Comparison of ENCODE assay signal across 13 mouse cellular contexts in genomic region chr2:142403394-142403793, GRCm38 (mm10).
DNase-seq lines count a peak whose midpoint lies in the region; ATAC-seq and TF ChIP-seq lines count a peak whose summit lies in the region.
"Had no signal": no experiment of that assay in that cellular context is flagged by ENCODE, and none has a peak within 500 bp of the region (broad histone marks: within the 10 kb centered on the region; RNA-seq: fewer than 3 reads in every experiment).

No protein-coding gene starts in this region.

- no peak overlapping the region for H3K4me2 ChIP-seq in kidney, postnatal 0 days (ENCODE audit: low read length)
- no peak overlapping the region for H3K4me2 ChIP-seq in kidney, embryonic 15.5 days
- H3K4me2 ChIP-seq in forebrain, postnatal 0 days (ENCODE audit: low read depth), result no peak overlapping the region
- H3K4me2 ChIP-seq: liver, embryonic 12.5 days had no signal

- TF ChIP-seq CTCF in kidney, postnatal 0 days (IDR thresholded peaks at IDR 0.05; ENCODE audit: low read depth), result no peak
- TF ChIP-seq CTCF in forebrain, postnatal 0 days (IDR thresholded peaks at IDR 0.05; ENCODE audit: low read depth), result no peak

- H3K9ac ChIP-seq in kidney, postnatal 0 days (ENCODE audit: low read depth, low read length), result no peak overlapping the region
- H3K9ac ChIP-seq in kidney, embryonic 15.5 days, result no peak overlapping the region
- H3K9ac ChIP-seq in forebrain, postnatal 0 days, result no peak overlapping the region
- H3K9ac ChIP-seq: liver, embryonic 12.5 days had no signal

- intact Hi-C loops in left cerebral cortex, postnatal 10 days (cut with DNase I), result no loop called here

- no peaks in the 10 kb centered on the region for H3K9me3 ChIP-seq in kidney, postnatal 0 days (replicated peaks; ENCODE audit: low read length)
- no peaks in the 10 kb centered on the region for H3K9me3 ChIP-seq in kidney, embryonic 15.5 days (replicated peaks)
- no peaks in the 10 kb centered on the region for H3K9me3 ChIP-seq in forebrain, postnatal 0 days (ENCODE audit: low read length)
- H3K9me3 ChIP-seq: liver, embryonic 12.5 days had no signal

- peak; percentile 2 for DNase-seq in kidney, postnatal 0 days (ENCODE audit: low spot score)
- peak; percentile 89 for DNase-seq in brain, adult 2 months (ENCODE audit: low read depth, low spot score)
- peak; percentile 45 for DNase-seq in forebrain, postnatal 0 days
- DNase-seq in left cerebral cortex, postnatal 10 days (ENCODE audit: extremely low spot score in 1 of 2, low spot score in 2 of 2), result peak; percentile 17 to 52
- DNase-seq in lung, postnatal 4 days, result no peak
- no peak for DNase-seq in heart, postnatal 4 days
- DNase-seq: adrenal gland, postnatal 36 days; gastrocnemius, adult 2 months; heart, postnatal 10 days had no signal

- no peaks in the 10 kb centered on the region for H3K36me3 ChIP-seq in kidney, postnatal 0 days (ENCODE audit: insufficient read depth, low read length)
- H3K36me3 ChIP-seq in kidney, embryonic 15.5 days, result no peaks in the 10 kb centered on the region
- no peaks in the 10 kb centered on the region for H3K36me3 ChIP-seq in forebrain, postnatal 0 days (ENCODE audit: insufficient read depth)
- H3K36me3 ChIP-seq: liver, embryonic 12.5 days had no signal

- H3K4me1 ChIP-seq in kidney, postnatal 0 days (replicated peaks; ENCODE audit: insufficient read depth, low read length), result no peaks in the 10 kb centered on the region
- no peaks in the 10 kb centered on the region for H3K4me1 ChIP-seq in kidney, embryonic 15.5 days
- no peaks in the 10 kb centered on the region for H3K4me1 ChIP-seq in forebrain, postnatal 0 days (ENCODE audit: insufficient read depth)

- no peak for ATAC-seq in kidney, postnatal 0 days (replicated peaks; ENCODE audit: low FRiP score, low read depth)
- no peak for ATAC-seq in kidney, embryonic 15.5 days (replicated peaks; ENCODE audit: low FRiP score)
- peak; percentile 72 for ATAC-seq in forebrain, postnatal 0 days
- ATAC-seq in inflammation-experienced regulatory T-cells, adult 6 months, result no peak
- ATAC-seq: liver, embryonic 12.5 days; lung, postnatal 0 days had no signal

- no peaks in the 10 kb centered on the region for H3K27me3 ChIP-seq in kidney, postnatal 0 days (ENCODE audit: insufficient read depth, low read length)
- no peaks in the 10 kb centered on the region for H3K27me3 ChIP-seq in kidney, embryonic 15.5 days
- H3K27me3 ChIP-seq in forebrain, postnatal 0 days (ENCODE audit: insufficient read depth, low read length), result no peaks in the 10 kb centered on the region
- H3K27me3 ChIP-seq: liver, embryonic 12.5 days had no signal

- no peak overlapping the region for H3K4me3 ChIP-seq in kidney, postnatal 0 days (replicated peaks; ENCODE audit: low read depth, low read length)
- no peak overlapping the region for H3K4me3 ChIP-seq in kidney, embryonic 15.5 days (replicated peaks)
- H3K4me3 ChIP-seq in forebrain, postnatal 0 days (ENCODE audit: low read depth, low read length), result no peak overlapping the region
- H3K4me3 ChIP-seq: gastrocnemius, adult 2 months; liver, embryonic 12.5 days had no signal

- H3K27ac ChIP-seq in kidney, postnatal 0 days, result no peak overlapping the region
- H3K27ac ChIP-seq in kidney, embryonic 15.5 days, result no peak overlapping the region
- H3K27ac ChIP-seq in forebrain, postnatal 0 days (ENCODE audit: low read depth, low read length), result no peak overlapping the region
- H3K27ac ChIP-seq: gastrocnemius, adult 2 months; liver, embryonic 12.5 days had no signal

Comparison
In these comparisons a context has a peak if more than half of its experiments do, and no peak if none do; other contexts are left out.
1. DNase-seq: peak in kidney, postnatal 0 days (single experiment), brain, adult 2 months (single experiment), forebrain, postnatal 0 days (single experiment) and left cerebral cortex, postnatal 10 days (2 of 2); none in lung, postnatal 4 days (0 of 2) and heart, postnatal 4 days (single experiment).